ENCODE assay signal across 29 mouse cellular contexts in genomic region chr5:79680321-79680720, GRCm38 (mm10).
"Had no signal": no experiment of that assay in that cellular context is flagged by ENCODE, and none has a peak within 500 bp of the region (broad histone marks: within the 10 kb centered on the region; RNA-seq: fewer than 3 reads in every experiment).

No protein-coding gene starts in this region.

- H3K27ac ChIP-seq: left cerebral cortex, adult 2 months; limb, embryonic 10.5 days; limb, embryonic 12.5 days; limb, embryonic 13.5 days; limb, embryonic 15.5 days; liver, embryonic 12.5 days; liver, embryonic 13.5 days; liver, embryonic 14.5 days; liver, embryonic 15.5 days; macrophage; midbrain, embryonic 10.5 days; midbrain, embryonic 12.5 days; midbrain, embryonic 13.5 days; midbrain, embryonic 15.5 days; neural tube, embryonic 12.5 days had no signal

- H3K36me3 ChIP-seq: limb, embryonic 10.5 days; limb, embryonic 12.5 days; limb, embryonic 13.5 days; limb, embryonic 15.5 days; liver, embryonic 12.5 days; liver, embryonic 13.5 days; liver, embryonic 15.5 days; midbrain, embryonic 10.5 days; midbrain, embryonic 12.5 days; midbrain, embryonic 13.5 days; midbrain, embryonic 15.5 days; neural tube, embryonic 12.5 days had no signal

- H3K27me3 ChIP-seq: limb, embryonic 12.5 days; limb, embryonic 13.5 days; limb, embryonic 15.5 days; liver, embryonic 12.5 days; liver, embryonic 13.5 days; liver, embryonic 15.5 days; megakaryocyte, embryonic 14.5 days; midbrain, embryonic 12.5 days; midbrain, embryonic 13.5 days; midbrain, embryonic 15.5 days; neural tube, embryonic 12.5 days had no signal

- DNase-seq: layer of hippocampus, postnatal 36 days; left cerebral cortex, postnatal 4 days; liver; liver, embryonic 13.5 days; liver, postnatal 0 days; lung, adult 18-20 months; lung, postnatal 14 days; lung, postnatal 4 days; midbrain, embryonic 14.5 days had no signal

- H3K4me1 ChIP-seq: limb, embryonic 10.5 days; limb, embryonic 12.5 days; limb, embryonic 13.5 days; limb, embryonic 15.5 days; liver, embryonic 12.5 days; liver, embryonic 13.5 days; liver, embryonic 15.5 days; megakaryocyte, embryonic 14.5 days; midbrain, embryonic 10.5 days; midbrain, embryonic 12.5 days; midbrain, embryonic 13.5 days; midbrain, embryonic 15.5 days; neural tube, embryonic 12.5 days had no signal

- H3K9me3 ChIP-seq: limb, embryonic 10.5 days; limb, embryonic 12.5 days; limb, embryonic 13.5 days; limb, embryonic 15.5 days; liver, embryonic 12.5 days; liver, embryonic 13.5 days; liver, embryonic 15.5 days; megakaryocyte, embryonic 14.5 days; midbrain, embryonic 10.5 days; midbrain, embryonic 12.5 days; midbrain, embryonic 13.5 days; midbrain, embryonic 15.5 days; neural tube, embryonic 12.5 days had no signal

- H3K9ac ChIP-seq: limb, embryonic 12.5 days; limb, embryonic 13.5 days; limb, embryonic 15.5 days; liver, embryonic 12.5 days; liver, embryonic 13.5 days; liver, embryonic 14.5 days; liver, embryonic 15.5 days; liver, postnatal 0 days; midbrain, embryonic 12.5 days; midbrain, embryonic 13.5 days; midbrain, embryonic 15.5 days; neural tube, embryonic 12.5 days had no signal

- ATAC-seq: liver, embryonic 12.5 days; liver, postnatal 0 days; lung, postnatal 0 days; midbrain, embryonic 13.5 days; midbrain, embryonic 15.5 days; midbrain, embryonic 16.5 days had no signal

- H3K4me2 ChIP-seq: limb, embryonic 12.5 days; limb, embryonic 13.5 days; limb, embryonic 15.5 days; liver, embryonic 11.5 days; liver, embryonic 12.5 days; liver, embryonic 13.5 days; liver, embryonic 15.5 days; midbrain, embryonic 11.5 days; midbrain, embryonic 12.5 days; midbrain, embryonic 13.5 days; midbrain, embryonic 15.5 days; neural tube, embryonic 12.5 days had no signal

- H3K4me3 ChIP-seq: left cerebral cortex, adult 2 months; limb, embryonic 10.5 days; limb, embryonic 12.5 days; limb, embryonic 13.5 days; limb, embryonic 15.5 days; liver, embryonic 12.5 days; liver, embryonic 13.5 days; liver, embryonic 15.5 days; megakaryocyte, embryonic 14.5 days; midbrain, embryonic 10.5 days; midbrain, embryonic 12.5 days; midbrain, embryonic 13.5 days; midbrain, embryonic 15.5 days; myocyte; neural tube, embryonic 12.5 days had no signal
